Mouse (Mus musculus) testis, postnatal 14 days (tissue): Measurements from ENCODE around the gene Ppp2r5a.
"Not testable (repeated sequence)": the region's sequence is repeated elsewhere in the genome, so short reads cannot be mapped to it uniquely, and the experiment has no call there.

Source experiments
- DNase-seq: peaks from one replicate; pipeline ENCODE4 v3.0.0; 2021; ENCODE audit warnings: low spot score

Gene Ppp2r5a

DNA sequence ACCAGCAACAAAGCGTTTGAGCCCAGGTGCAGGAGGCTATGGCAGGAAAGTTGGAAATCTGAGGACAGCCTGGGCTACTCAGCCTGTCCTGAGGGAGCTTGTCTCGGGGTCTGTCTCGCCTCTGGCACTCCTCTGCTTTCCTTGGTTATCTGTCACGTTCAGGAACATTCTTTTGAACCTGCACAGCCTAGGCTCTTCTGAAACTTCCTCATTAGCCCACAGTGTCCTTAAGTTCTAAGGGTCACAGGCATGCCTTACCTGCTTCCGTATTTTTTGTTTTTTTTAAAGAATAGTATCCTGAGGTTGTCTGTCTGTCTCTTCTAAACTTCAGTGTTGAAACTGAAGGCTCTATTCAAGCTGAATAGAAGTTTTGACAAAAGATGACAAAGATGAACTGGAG, at the start of gene Ppp2r5a:
Gene Ppp2r5a (minus strand): TSS at position 199 of the 400 bp plus-strand sequence.
- no peak for DNase-seq

DNA sequence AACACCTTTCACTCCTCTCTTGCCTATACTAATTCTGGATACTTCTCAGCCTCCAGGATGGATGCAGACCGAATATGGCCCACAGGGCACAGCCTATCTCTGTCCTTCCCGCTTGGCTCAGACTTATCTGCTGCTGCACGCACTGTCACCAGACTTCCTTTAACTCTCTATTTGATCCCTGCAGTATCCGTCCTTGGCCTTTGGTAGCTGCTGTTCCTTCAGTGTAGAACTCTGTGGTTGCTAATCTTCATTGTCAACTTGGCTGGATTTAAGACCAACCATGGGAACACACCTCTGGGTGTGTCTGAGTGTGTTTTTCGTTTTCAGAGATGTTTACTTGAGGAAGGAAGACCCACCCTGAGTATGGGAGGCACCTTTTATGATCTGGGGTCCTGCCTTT, 47.5 kb upstream of the Ppp2r5a start:
- DNase-seq = no peak

DNA sequence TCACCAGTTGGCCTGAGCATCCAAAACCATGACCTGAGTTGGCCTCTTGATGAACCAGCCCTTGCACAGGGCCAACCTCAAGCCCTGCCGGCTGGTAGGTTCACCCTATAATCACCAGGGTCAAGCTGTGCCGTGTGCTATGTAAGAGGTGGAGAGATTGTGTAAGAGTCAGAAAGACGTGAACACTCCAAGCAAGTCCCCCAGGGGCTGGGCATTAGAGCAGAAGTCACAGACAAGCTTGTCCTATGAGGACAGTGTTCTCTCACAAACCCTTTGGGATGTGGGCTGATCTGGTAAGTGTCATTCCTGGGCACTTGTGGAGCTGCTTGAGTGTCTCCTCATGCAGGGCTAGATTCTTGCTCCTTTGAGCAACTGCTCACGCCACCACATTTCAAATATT, 46.5 kb upstream of the Ppp2r5a start:
- DNase-seq = no peak

DNA sequence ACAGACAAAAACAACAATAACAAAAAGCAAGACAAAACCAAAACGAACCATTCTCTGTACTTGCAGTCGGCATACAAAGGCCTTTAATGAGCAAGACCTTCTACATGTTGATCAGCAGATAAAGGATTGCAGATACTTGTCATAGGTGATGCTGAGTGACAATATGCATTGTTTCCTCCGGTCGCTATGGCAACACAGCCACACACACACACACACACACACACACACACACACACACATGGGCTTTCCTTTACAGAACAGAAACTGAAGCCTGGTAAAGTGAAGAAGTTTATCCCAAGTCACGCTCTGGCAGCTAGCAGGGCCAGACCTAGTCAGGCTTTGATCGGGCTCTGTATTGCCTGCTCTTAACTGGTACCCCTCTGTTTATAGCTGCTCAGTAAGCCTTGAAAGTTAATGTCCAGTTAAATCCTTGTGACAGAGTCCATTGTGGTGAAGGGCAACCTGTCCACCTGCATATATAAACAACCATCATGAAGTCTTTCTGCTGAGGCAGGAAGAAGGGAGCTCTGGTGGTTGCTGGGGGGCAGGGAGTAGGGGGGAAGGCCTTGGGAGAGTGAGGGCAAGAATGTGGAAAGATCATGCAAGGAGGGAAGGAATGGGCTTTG, 44.4 kb upstream of the Ppp2r5a start:
- no peak for DNase-seq

DNA sequence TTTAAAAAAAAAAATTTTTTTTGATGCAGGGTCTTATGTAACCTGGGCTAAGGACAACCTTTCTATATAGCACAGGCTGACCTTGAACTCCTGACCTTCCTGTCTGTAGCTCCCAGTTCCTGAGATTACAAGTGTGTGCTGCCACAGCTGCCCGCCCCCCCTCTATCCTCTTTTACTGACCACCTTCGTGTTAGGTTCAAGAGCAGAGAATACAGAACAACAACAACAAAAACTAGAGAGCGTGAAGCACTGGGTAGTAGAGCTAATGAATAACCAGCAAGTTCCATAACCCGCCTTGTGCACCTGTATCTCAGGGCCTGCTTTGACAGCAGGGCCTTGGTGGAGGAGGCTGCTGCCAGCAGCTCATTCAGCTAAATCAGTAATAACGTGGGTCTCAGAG, 43.2 kb upstream of the Ppp2r5a start:
- DNase-seq = no peak

DNA sequence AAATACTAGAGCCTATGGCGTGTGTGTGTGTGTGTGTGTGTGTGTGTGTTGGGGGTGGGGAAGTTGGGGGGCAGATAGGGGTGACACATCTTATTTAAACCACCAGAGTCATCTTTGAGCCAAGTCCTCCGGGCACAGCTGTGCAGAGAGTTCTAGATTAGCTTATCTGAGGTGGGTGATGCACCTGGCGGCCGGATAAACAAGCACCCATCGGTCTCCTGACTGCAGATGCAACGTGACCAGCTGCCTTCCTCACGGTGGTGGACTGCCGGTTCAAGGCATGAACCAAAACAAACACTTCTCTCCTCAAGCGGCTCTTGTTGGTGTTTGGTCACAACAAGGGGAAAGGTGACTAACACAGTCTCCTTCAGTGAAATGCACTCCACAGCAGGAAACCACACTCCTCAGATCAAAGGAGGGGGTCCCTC, 42.8 kb upstream of the Ppp2r5a start:
- DNase-seq = no peak

DNA sequence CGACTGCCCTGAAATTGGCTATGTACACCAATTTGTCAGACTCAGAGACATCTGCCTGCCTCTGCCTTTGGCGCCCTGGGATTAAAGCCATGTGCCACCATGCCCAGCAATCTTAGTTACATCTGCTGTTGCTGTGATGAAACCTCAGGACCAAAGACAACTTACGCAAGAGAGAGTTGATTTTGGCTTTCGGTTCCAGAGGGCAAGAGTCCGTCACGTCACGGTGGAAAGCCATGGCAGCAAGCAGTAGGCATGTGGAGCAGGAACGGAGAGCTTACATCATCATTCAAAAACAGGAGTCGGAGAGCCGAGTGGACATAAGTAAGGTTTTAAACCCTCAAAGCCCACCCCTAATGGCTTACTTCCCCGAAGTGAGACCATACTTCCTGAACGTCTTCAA, 42.3 kb upstream of the Ppp2r5a start:
- no peak for DNase-seq

DNA sequence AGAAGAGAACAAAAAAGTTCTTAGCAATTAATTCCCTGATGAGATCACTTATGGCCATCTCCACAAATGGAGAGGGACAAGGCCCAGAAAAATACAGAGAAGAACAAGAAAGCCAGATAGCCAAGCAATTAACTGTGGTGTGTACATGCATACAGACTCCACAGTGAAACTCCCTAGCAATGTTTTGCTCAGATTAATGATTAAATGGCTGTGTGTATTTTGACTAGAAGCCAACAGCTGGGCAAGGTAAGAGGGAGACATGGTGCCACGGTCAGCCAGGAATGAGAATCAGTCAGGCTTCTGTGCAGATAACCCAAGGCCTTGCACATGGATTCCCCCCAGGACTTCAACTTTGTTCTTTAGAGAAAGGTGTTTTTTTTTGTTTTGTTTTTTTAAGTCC, 41.4 kb upstream of the Ppp2r5a start:
- no peak for DNase-seq

DNA sequence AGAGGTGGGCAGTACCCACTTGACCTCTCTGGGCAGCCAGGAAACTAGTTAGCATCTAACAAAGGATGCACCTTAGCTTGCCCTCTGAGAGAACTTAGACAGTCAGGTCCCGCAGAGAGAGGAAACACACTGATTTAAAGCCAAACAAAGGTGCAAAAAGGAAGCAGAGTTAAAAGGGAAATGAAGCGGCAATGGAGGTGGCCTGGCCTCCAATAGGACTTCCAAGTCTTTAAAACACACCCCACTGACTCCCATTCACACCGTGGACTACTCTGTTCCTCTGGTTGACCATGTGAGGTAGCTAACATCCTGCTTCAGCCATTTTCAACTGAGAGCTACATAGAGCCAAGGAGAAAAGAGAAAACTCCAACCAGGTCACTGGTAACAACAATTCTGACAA, 35.9 kb upstream of the Ppp2r5a start:
- DNase-seq = no peak

DNA sequence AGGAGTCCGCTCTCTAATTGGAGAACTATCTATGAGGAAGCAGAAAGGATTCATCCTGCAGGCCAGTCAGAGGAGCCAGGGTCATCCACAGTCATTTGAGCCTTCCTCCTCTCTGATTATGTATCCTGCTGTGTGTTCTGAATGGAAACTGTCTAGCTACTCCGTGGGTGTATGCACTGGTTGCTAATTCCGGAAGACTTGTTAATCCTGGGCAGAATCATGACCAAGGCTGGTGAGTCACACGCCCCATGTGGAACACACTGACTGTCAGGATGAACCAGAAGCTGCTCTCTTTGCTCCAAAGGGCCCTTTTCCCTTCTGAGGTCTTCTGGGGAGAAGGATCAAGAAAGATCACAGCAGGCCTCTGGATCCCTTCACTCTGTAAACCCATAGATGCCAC, 35.5 kb upstream of the Ppp2r5a start:
- DNase-seq = no peak

DNA sequence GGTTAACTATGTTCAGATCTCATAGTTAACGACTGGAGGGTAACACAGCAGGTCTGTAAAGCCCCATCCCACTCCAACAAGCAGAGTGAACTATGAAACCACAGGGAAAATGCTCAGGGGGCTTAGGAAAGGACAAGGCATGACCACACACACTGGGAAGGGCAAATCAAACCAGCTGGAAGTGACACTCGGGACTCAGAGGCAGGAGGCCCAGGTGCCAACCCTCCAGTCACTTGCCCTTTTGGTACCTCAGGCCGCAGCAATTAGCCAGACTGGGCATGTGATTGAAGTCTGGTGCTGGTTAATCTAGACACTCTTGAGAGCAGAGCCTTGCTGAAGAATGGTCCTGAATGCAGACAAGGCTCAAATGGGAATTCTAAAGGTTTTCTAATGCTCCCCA, 33.6 kb upstream of the Ppp2r5a start:
- no peak for DNase-seq

DNA sequence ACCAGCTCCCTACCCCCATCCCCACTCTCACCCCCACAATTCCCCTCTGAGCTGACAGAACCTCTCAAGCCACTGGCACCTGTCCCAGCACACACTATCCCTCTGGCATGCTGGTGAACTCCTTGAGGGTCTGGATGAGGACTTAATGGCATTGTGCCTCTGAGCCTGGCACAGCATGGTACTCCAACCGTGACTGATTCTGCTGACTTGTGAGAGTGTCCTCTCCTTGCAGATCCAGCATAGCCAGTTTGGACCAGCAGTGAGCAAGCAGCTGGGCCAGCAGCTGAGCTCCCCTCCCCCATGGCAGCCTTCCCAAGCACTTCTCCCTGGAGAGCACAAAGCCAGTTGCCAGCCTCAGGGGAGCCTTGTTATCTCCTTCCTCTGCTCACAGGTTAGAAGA, 32.3 kb upstream of the Ppp2r5a start:
- DNase-seq = peak; percentile 56

DNA sequence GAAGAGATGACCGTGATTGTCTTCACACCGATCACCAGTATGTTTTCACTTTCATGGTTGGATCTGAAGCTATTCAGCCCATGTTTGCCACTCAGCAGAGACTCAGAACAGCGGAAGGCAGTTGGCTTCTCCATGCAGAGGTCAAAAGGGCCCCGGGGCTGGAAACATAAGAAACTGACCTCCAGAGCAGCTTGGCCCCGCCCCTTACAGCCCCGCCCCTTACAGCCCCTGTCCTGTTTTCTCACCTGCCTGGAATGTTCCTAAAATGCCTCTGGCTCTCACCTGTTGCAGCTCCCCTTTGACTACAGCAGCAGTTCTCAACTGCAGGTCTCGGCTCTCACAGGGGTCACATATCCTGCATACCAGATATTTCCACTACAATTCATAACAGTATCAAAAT, 29.5 kb upstream of the Ppp2r5a start:
- DNase-seq = no peak

DNA sequence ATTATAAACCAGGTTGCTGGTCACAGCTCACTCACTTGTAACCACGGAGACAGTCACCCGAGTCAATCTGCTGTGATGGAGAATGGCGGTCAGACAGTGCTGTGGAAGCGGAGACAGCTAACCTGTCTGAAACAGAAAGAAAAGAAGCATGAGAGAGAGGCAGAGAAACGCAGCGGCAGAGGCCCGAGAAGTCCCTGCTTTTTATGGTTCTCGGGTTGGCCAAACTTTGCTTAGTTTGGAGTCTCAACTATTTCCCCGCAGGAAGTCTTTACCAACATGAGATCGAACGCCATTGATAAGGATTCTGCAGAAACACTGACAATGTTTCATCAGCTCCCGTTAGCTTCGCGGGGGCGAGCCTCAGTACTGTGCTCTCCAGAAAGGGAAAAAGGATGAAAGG, 29.0 kb upstream of the Ppp2r5a start:
- no peak for DNase-seq

DNA sequence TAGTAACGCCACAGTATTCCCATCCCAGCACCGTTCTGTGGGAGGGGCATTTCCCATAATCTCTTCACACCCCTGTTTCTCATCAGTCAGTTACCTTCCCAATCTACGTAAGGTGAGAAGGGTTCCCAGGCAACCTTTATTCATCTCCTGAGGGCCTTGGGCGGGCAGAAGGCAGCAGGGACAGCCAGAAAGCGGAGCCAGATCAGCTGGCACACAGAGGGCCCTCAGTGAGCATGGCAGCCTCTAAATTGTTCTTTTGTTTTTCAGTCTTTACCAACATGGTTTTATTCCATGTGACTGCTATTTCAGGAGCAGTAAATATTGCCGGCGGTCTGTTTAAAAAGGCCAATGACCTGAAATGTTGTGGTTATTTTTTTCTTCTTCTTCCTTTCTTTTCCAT, 27.0 kb upstream of the Ppp2r5a start:
- DNase-seq = no peak

DNA sequence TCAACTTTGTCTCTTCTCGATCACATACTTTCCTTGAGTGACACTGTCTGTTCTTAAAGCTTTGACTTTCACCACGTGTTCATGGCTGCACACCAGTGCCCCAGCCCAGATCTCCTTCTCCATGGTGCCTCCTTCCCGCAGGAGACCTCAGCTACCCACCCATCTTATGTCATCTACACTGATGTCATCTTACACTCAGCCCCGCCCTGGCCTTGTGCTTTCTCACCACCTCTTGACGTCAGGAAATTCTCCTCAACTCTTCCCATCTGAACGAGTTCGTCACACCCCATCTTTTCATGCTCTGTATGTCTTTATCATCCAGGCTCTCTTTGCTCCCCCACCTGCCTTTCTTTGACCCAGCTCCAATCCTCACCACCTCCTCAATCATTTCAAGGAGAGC, 22.8 kb upstream of the Ppp2r5a start:
- no peak for DNase-seq

DNA sequence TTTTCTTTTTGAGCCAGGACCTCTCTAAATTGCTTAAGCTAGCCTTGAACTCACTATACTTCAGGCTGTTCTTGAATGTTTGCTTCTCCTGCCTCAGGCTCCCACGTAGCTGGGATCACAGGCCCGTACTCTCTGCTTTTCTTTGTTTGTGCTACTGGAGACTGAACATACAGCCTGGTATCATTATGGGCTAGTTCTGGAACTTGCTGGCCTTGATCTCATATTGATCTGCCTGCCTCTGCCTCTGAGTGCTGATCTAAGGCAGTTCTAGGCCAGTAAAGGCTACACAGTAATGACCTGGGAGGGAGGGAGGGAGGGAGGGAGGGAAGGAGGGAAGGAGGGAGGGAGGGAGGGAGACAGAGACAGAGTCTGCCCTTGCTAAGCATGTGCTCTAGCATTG, 20.1 kb upstream of the Ppp2r5a start:
- no peak for DNase-seq

DNA sequence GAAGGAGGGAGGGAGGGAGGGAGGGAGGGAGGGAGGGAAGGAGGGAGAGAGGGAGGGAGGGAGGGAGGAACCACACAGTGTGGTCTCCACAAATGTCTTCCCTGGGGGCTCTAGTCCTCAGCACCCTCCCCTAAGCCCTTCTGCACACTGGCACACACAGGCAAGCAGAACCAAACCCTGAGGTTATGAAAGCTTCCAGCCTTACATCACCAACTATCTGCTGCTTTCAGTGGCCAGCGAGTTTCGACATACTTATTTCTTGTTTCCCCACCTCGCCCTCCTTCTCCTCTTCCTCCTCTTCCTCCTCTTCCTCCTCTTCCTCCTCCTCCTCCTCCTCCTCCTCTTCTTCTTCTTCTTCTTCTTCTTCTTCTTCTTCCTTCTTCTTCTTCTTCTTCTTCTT, 19.6 kb upstream of the Ppp2r5a start:
- not testable (repeated sequence) for DNase-seq

DNA sequence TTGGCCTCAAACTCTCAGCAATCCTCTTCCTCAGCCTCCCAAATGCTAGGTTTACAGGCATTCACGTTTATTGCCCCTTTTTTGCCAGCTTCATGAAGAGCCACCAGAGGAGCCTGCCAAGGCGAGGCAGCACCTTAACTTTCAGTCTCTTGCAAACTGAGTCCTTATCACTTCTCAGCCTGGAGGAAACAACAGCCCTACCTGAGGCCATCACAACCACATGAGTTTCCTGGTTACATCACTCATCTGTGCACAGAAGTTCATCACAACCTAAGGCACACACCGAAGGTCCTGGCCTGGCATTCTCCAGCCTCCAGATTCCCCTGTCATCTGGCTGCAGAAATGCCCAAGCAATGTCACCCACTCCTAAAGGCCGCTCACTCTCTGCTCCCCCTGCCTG, 19.1 kb upstream of the Ppp2r5a start:
- DNase-seq = no peak

DNA sequence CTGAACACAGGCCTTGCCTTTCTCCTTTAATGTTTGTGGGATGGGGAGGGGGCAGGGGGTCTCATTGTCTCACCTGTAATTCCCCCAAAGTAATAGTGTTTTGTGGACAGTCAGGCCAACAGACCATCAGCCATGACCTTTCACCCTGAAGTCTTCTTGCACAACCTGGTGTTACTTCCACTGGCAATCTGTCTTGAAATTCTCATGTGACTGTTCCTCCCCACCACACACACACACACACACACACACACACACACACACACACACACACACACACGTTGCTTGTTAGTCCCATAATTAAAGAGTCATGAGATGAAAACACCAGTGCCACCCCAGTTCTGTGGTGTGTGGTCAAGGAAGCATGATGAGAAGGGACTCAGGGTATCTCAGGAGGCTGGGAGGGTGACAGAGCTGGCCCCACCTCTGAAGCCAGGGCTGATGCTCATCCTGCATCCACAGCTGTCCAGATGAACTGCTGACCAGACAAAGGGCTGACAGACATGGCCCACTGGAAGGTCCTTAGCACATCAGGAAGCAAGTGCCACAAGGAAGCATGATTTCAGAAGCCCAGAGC, 18.4 kb upstream of the Ppp2r5a start:
- DNase-seq = no peak

DNA sequence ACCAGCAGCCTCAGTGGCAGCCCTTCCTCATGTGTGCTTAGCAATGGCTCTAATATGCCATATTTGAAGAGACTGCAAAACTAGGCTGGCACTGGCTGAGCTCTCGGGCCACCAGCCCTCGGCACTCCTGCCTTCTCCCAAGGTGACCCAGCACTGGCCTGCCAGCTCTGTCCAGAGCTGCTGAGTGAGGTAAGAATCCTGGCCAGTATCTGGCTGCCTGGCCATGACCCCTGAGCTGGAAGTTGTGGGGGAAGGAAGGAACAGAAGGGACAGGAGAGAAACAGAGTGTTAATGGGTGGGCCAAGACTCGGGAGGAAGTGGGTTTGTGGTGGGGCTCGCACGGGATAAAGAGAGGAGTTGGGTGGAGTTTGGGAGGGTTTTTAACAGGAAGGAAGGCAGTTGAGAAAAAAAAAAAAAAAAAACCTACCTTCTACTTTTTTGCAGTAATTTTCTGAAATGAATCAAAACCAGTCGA, 17.9 kb upstream of the Ppp2r5a start:
- no peak for DNase-seq

DNA sequence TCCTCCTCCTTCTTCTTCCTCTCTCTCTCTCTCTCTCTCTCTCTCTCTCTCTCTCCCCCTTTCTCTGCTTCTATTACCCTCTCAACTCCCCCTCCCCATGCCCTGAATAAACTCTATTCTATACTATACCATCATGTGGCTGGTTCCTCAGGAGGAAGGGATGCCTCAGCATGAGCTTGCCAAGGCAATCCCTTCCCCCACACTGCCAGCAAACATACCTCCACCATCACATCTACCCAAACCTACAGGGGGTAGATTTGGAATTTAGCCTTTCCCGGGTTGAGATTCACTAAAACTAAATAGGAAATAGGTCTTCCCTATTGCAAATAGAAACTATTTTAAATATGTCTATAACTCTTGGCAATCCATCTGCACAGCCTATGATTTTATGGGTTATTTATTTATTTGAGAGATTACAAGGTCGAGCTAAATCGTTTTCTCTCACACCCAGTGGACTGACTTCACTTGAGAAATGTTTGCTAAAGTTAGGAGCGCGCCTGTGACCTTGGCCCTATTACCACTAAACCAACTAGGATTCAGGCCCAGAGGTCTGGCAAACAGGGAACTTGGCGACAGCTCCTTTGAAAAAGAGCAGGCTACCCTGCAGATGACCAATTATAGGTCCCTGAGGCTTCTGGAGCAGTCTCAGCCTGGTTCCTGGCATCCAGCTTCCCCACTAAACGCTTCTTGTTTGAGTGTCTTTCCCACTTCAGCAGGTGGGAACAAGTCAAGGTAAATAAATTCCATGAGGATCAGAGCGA, 17.1 kb upstream of the Ppp2r5a start:
- no peak for DNase-seq

DNA sequence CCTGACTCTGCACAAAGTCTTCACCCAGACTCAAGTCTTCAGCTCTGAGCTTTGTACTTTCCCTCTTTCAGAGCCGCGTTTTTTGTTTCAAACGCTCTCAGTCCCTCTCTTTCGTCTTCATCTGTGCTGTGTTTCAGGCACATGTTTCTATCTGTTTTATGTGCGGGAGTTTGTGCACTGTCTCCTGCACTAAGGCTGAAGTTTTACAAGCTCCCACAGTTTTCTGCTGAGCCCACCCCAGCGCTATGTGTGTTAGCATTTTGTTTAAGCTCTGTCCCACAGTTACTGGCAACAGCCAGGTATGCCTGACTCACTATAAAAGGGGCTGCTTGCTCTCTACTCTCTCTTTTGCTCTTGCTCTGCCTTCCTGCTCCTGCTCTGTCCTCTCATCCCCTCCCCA, 16.3 kb upstream of the Ppp2r5a start:
- no peak for DNase-seq

DNA sequence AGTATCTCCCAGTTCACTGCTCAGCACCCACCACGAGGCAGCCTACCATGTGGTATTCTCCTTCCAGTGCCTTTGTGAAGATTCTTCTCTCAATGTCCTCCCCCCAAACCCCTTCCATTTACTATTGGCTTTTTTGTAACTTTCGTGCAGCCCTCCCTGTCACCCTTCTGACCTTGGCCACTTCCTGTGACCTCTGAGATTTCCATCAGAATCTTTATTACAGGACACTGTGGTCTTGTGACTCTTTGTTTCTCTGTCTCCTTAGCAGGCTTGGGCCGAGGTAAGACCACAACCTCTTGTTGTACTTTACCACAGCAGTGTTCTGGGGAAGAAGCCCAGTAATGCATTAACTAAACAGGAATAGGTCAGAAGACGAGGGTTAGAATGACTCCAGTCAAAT, 15.9 kb upstream of the Ppp2r5a start:
- DNase-seq = no peak
